Mouse (Mus musculus) bone marrow macrophage, adult 2 months (primary cell): Measurements from ENCODE around the gene Utp4.

Experiments
- CTCF ChIP-seq: IDR thresholded peaks from 2 replicates; pipeline ENCODE4 v1.5.1; 2012; ENCODE audit warnings: low read depth, mild to moderate bottlenecking, low read length, moderate library complexity
- POLR2A ChIP-seq: IDR thresholded peaks from 2 replicates; pipeline ENCODE4 v1.6.1; 2012; ENCODE audit warnings: mild to moderate bottlenecking, low read depth, low read length, borderline replicate concordance

- TF ChIP-seq CTCF (no peak), POLR2A (no peak)
These were observed 71.1 kb downstream of the Utp4 start for GRCm38 (mm10) chr8:106964573-106964972.
